Mouse (Mus musculus) brain, embryonic 14.5 days (tissue): ENCODE measurements at regions not wholly inside any gene's neighbourhood (a gene's known extent, or its start where the extent isn't known, plus 50 kb on each side); places are given as distances from the start of the nearest gene placed in this dataset.

Experiments
- DNase-seq: peaks from one replicate; pipeline ENCODE4 v3.0.0-alpha.2; 2011; ENCODE audit warnings: low read depth
- CTCF ChIP-seq: fragments of 200-500 bp; IDR thresholded peaks from 2 replicates; pipeline ENCODE4 v1.5.1; 2012; ENCODE audit warnings: inconsistent platforms, mild to moderate bottlenecking, moderate library complexity, borderline replicate concordance; ENCODE audit not compliant: insufficient read depth, insufficient read length; ENCODE audit errors: extremely low read depth
- POLR2A ChIP-seq: fragments of 200-500 bp; IDR thresholded peaks from 2 replicates; pipeline ENCODE4 v1.6.1; 2012; ENCODE audit warnings: mild to moderate bottlenecking, inconsistent platforms, borderline replicate concordance; ENCODE audit not compliant: poor library complexity, insufficient read depth, insufficient read length, severe bottlenecking; ENCODE audit errors: extremely low read depth

DNA sequence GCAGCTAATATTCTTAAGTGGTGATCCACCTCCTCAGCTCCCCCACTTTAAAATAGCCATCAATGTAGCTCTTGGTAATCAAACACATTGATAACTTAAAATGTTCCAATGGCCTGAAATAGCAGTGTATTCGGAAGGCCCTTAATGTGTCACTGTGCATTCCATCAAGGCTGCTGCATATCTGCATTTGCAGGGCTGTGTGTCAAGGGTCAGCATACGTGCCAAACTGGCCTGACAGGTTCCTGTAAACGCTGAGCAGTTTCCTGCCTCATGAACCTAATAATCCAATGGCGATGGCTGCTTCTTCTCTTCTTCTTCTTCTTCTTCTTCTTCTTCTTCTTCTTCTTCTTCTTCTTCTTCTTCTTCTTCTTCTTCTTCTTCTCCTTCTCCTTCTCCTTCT is 211.7 kb upstream of the Nfe2l3 start:
- DNase-seq, result no peak
- no peak for TF ChIP-seq CTCF
- no peak for TF ChIP-seq POLR2A

GRCm38 (mm10) chr6:51236077-51236740 is 196.3 kb upstream of the Nfe2l3 start:
- DNase-seq, result no peak
- TF ChIP-seq CTCF (no peak), POLR2A (no peak)

- TF ChIP-seq POLR2A, result no peak
- TF ChIP-seq CTCF, result no peak
- no peak for DNase-seq
Measured at GRCm38 (mm10) chr6:51240039-51240438, 192.4 kb upstream of the Nfe2l3 start.

DNA sequence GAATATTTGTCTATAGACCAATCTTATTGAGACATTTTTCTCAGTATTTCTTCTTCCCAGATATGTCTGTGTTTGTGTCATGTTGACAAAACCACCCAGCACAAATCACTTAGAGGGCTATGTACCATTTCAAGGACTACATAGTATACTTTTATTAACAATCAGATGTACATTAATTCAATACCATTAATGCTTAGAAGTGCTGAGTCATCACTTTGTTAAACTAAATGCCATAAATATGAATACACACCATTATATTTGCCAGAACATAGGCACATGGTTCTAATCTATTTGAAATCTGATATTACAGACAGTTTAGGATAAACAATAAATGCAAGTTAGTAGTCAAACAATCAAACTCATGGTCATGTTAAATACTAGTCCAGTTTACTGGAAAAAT is 182.2 kb upstream of the Nfe2l3 start:
- TF ChIP-seq POLR2A (no peak), CTCF (no peak)
- DNase-seq, result no peak

GRCm38 (mm10) chr6:51251432-51251831 is 181.0 kb upstream of the Nfe2l3 start:
- DNase-seq, result no peak
- TF ChIP-seq CTCF (no peak), POLR2A (no peak)

GRCm38 (mm10) chr6:51252721-51253120 is 179.7 kb upstream of the Nfe2l3 start:
- no peak for DNase-seq
- TF ChIP-seq POLR2A (no peak), CTCF (no peak)

- peak; percentile 50 for DNase-seq
- no peak for TF ChIP-seq POLR2A
- no peak for TF ChIP-seq CTCF
Measured at GRCm38 (mm10) chr6:51256631-51257030, 175.8 kb upstream of the Nfe2l3 start.

DNA sequence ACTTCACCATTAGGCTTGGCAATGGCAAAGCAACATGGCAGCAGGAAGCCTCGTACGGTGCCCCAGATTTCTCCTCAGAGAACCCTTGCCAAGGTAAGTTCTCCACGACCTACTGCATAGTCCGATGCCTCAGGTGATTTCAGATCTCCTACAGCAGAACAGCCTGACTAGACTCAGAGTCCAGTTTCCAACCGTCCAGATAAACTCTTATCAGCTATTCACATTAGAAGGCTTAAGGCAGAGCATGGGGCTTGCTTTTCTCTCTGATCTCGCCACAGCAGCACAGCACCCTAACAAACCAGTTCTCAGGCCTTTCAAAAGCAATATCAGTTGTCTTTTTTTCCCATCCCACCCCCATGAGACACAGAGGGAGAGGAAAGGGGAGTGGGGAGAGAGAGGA is 174.9 kb upstream of the Nfe2l3 start:
- no peak for DNase-seq
- TF ChIP-seq POLR2A (no peak), CTCF (no peak)

DNA sequence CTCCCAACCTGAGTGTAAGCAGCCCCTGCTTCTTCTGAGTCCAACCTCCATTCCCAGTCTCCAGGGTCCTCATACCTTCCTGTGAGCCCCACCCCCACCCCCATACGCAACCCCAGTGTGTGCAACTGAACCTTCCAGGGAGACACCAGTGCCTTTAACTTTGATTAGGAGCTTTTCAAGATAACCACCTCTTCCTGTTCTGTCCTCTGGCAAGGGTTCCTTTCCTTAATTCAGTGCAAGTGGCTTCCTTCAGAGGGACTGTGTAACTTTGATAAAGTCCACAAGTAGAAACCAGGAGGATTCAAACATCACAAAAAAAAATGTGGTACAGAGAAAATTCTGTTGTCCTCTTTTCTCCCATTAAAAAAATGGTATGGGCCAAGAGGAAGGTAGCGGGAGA is 174.2 kb upstream of the Nfe2l3 start:
- no peak for DNase-seq
- TF ChIP-seq POLR2A (no peak), CTCF (no peak)

- DNase-seq, result no peak
- TF ChIP-seq CTCF, result no peak
- no peak for TF ChIP-seq POLR2A
Measured at GRCm38 (mm10) chr6:51263595-51263994, 168.9 kb upstream of the Nfe2l3 start.

GRCm38 (mm10) chr6:51265329-51265728 is 167.1 kb upstream of the Nfe2l3 start:
- no peak for DNase-seq

DNA sequence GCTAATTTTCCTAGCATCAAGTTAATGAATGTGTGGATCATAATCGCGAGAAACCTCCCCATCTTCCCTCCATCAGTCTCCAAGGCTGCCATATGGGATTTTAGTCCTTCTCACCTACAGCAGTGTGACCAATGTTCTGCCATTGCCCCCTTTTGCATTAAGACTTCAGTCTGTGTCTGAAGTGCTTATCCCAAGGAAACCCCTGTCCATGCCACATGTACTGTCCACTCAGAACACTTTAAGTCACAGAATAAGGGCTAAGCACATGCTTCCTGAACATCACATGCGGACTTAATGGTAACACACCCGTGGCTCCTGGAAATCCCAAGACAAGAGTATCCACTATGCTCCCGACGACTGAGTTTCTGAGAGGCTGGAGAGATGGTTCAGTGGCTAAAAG is 165.7 kb upstream of the Nfe2l3 start:
- TF ChIP-seq CTCF (no peak), POLR2A (no peak)
- no peak for DNase-seq

More at GRCm38 (mm10) chr6:51265329-51265728, 167.1 kb upstream of the Nfe2l3 start:
- no peak for TF ChIP-seq CTCF
- TF ChIP-seq POLR2A, result no peak
